Mouse (Mus musculus): ENCODE measurements around the gene Gm20388.

GRCm38 (mm10) chr8:120129547-120129946, 218.9 kb downstream of the Gm20388 start:
- TF ChIP-seq POLR2A (IDR thresholded peaks at IDR 0.05; ENCODE audit: low read depth, low read length) (no peak), CTCF (conservative IDR thresholded peaks at IDR 0.05; ENCODE audit: insufficient read depth, insufficient read length, low read depth, low read length) (no peak)

All from kidney, adult 2 months (tissue).